Mouse (Mus musculus) thymus, adult 2 months (tissue): ENCODE data around the gene Rundc3a.

ENCODE experiments used
- CTCF ChIP-seq: fragments of 200-500 bp; IDR thresholded peaks from 2 replicates; pipeline ENCODE4 v1.5.1; 2012; ENCODE audit warnings: mild to moderate bottlenecking, control low read depth, low read length, moderate library complexity, borderline replicate concordance; ENCODE audit not compliant: control insufficient read depth, poor library complexity, insufficient read depth; ENCODE audit errors: extremely low read depth
- POLR2A ChIP-seq: fragments of 200-500 bp; IDR thresholded peaks from 2 replicates; pipeline ENCODE4 v1.6.1; 2012; ENCODE audit warnings: mild to moderate bottlenecking, low read length, control low read depth, moderate library complexity; ENCODE audit not compliant: control insufficient read depth, poor library complexity, insufficient read depth; ENCODE audit errors: extremely low read depth

DNA sequence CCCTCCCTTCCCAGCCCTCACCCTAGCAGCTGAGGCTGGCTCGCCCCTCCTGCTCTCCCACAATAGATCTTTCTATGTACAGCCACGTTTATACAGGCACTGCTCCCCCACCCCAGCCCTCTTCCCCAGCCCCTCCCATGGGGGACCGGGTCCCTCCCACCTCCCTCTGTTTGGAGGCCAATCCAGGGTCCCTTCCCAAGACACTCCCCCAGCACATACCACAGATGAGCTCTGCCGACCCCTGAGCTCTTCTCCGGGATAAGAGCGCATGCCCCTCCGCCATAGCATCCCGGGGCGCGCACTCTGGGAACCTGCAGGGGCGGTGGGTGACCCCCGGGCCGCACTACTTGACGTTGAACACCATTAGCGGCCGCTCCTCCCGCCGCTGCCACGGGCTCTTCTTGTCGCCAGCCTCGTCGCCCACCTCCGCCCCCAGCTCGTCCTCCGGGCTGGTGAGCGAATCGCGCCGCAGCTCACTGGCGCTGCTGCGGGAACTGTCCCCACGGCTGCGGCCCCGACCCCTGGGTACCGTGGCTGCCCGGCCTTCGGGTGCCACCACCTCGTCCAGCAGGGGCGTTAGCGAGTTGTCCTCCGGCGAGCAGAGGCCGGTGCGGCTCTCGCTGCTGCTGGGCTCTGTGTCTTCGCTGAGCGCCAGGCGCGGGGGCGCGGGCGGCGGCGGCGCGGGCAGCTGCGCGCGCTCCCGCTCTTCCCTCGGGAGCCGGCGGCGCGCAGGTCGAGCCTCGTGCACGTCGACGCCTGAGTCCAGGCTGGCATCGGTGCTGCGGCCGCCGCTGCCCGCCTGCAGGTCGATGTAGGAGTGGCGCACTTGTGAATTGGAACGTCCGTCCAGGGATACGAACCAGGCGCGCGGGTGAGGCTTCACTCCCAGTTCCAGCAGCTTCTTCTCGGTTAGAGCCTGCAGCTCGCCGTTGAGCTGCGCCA lies 44.2 kb downstream of the Rundc3a start:
- TF ChIP-seq CTCF (no peak), POLR2A (no peak)
